Mouse (Mus musculus): ENCODE results near the gene Dus1l. TPM values are rescaled to one million over a fixed set of nuclear protein-coding genes. Genes with fewer than 3 reads are reported as not detected.

The Dus1l gene
- total and polyA plus RNA-seq, 2 experiments from 2014 or later: 38.4 to 46.4 TPM

GRCm38 (mm10) chr11:120830686-120831085 is 34.5 kb upstream of the Dus1l start:
- Histone ChIP-seq H3K4me1 (ENCODE audit: insufficient read depth, low read length) (no peaks in the 10 kb centered on the region), H3K27me3 (ENCODE audit: insufficient read depth, low read length) (no peaks in the 10 kb centered on the region), H3K9me3 (ENCODE audit: low read length) (no peaks in the 10 kb centered on the region), H3K9ac (replicated peaks; ENCODE audit: low read length, poor library complexity, severe bottlenecking) (no peak overlapping the region), H3K27ac (ENCODE audit: low read depth, low read length) (no peak overlapping the region), H3K4me3 (ENCODE audit: low read depth, low read length) (no peak overlapping the region), H3K4me2 (ENCODE audit: low read depth, low read length, poor library complexity, severe bottlenecking) (no peak overlapping the region), H3K36me3 (ENCODE audit: insufficient read depth, low read length) (peaks cover 5% of the 10 kb centered on the region; the same call in 1 of the 2 replicates)
- WGBS: 89% methylated on average over 12 of the region's 12 CpGs
- no peak for TF ChIP-seq CTCF (IDR thresholded peaks at IDR 0.05)
- no peak for DNase-seq (ENCODE audit: low spot score)
- ATAC-seq (ENCODE audit: low FRiP score): no peak

GRCm38 (mm10) chr11:120829757-120830532 is 33.7 kb upstream of the Dus1l start:
- Histone ChIP-seq H3K36me3 (ENCODE audit: insufficient read depth, low read length) (peaks cover 5% of the 10 kb centered on the region; the same call in 1 of the 2 replicates), H3K4me1 (ENCODE audit: insufficient read depth, low read length) (peaks cover 7% of the 10 kb centered on the region; the same call in 1 of the 2 replicates), H3K27ac (ENCODE audit: low read depth, low read length) (no peak overlapping the region), H3K4me3 (ENCODE audit: low read depth, low read length) (no peak overlapping the region), H3K9me3 (ENCODE audit: low read length) (no peaks in the 10 kb centered on the region), H3K27me3 (ENCODE audit: insufficient read depth, low read length) (no peaks in the 10 kb centered on the region), H3K9ac (replicated peaks; ENCODE audit: low read length, poor library complexity, severe bottlenecking) (no peak overlapping the region), H3K4me2 (ENCODE audit: low read depth, low read length, poor library complexity, severe bottlenecking) (no peak overlapping the region)
- DNase-seq (ENCODE audit: low spot score) (no peak), ATAC-seq (ENCODE audit: low FRiP score) (no peak)
- no peak for TF ChIP-seq CTCF (IDR thresholded peaks at IDR 0.05)
- 88% methylated on average over 10 of the region's 10 CpGs for WGBS

- no peaks in the 10 kb centered on the region for H3K27me3 ChIP-seq (ENCODE audit: insufficient read depth, low read length)
- WGBS: 72% methylated on average over 4 of the region's 4 CpGs
- peaks cover 7% of the 10 kb centered on the region; the same call in 1 of the 2 replicates for H3K4me1 ChIP-seq (ENCODE audit: insufficient read depth, low read length)
- ATAC-seq (ENCODE audit: low FRiP score) (no peak), DNase-seq (ENCODE audit: low spot score) (no peak)
- TF ChIP-seq CTCF (IDR thresholded peaks at IDR 0.05): no peak
- no peak overlapping the region for H3K4me3 ChIP-seq (ENCODE audit: low read depth, low read length)
- no peak overlapping the region for H3K27ac ChIP-seq (ENCODE audit: low read depth, low read length)
- H3K36me3 ChIP-seq (ENCODE audit: insufficient read depth, low read length): peaks cover 5% of the 10 kb centered on the region; the same call in 1 of the 2 replicates
- H3K4me2 ChIP-seq (ENCODE audit: low read depth, low read length, poor library complexity, severe bottlenecking): no peak overlapping the region
- H3K9ac ChIP-seq (replicated peaks; ENCODE audit: low read length, poor library complexity, severe bottlenecking): no peak overlapping the region
- no peaks in the 10 kb centered on the region for H3K9me3 ChIP-seq (ENCODE audit: low read length)
Observed at GRCm38 (mm10) chr11:120828416-120828815, 32.2 kb upstream of the Dus1l start.

GRCm38 (mm10) chr11:120826016-120826953 is 30.1 kb upstream of the Dus1l start:
- no peak overlapping the region for H3K4me3 ChIP-seq (ENCODE audit: low read depth, low read length)
- DNase-seq (ENCODE audit: low spot score) (no peak), ATAC-seq (ENCODE audit: low FRiP score) (no peak)
- no peak overlapping the region for H3K4me2 ChIP-seq (ENCODE audit: low read depth, low read length, poor library complexity, severe bottlenecking)
- no peaks in the 10 kb centered on the region for H3K27me3 ChIP-seq (ENCODE audit: insufficient read depth, low read length)
- WGBS: 83% methylated on average over 8 of the region's 8 CpGs
- peaks cover 24% of the 10 kb centered on the region for H3K4me1 ChIP-seq (ENCODE audit: insufficient read depth, low read length)
- H3K36me3 ChIP-seq (ENCODE audit: insufficient read depth, low read length): peaks cover 8% of the 10 kb centered on the region; the same call in 1 of the 2 replicates
- H3K9ac ChIP-seq (replicated peaks; ENCODE audit: low read length, poor library complexity, severe bottlenecking): no peak overlapping the region
- peak overlapping the region; percentile 96 for H3K27ac ChIP-seq (ENCODE audit: low read depth, low read length)
- H3K9me3 ChIP-seq (ENCODE audit: low read length): no peaks in the 10 kb centered on the region
- TF ChIP-seq CTCF (IDR thresholded peaks at IDR 0.05): 0 out of 2 replicates have a peak, but pooled peaks have one; percentile 1

- H3K36me3 ChIP-seq (ENCODE audit: insufficient read depth, low read length): peaks cover 17% of the 10 kb centered on the region
- peaks cover 24% of the 10 kb centered on the region for H3K4me1 ChIP-seq (ENCODE audit: insufficient read depth, low read length)
- DNase-seq (ENCODE audit: low spot score): peak; percentile 28
- 34% methylated on average over 4 of the region's 4 CpGs for WGBS
- H3K27ac ChIP-seq (ENCODE audit: low read depth, low read length): peak overlapping the region; percentile 96
- H3K4me2 ChIP-seq (ENCODE audit: low read depth, low read length, poor library complexity, severe bottlenecking): peak overlapping the region; percentile 93
- no peak for TF ChIP-seq CTCF (IDR thresholded peaks at IDR 0.05)
- H3K4me3 ChIP-seq (ENCODE audit: low read depth, low read length): peak overlapping the region; percentile 93
- H3K9me3 ChIP-seq (ENCODE audit: low read length): no peaks in the 10 kb centered on the region
- peak overlapping the region; percentile 64 for H3K9ac ChIP-seq (replicated peaks; ENCODE audit: low read length, poor library complexity, severe bottlenecking)
- H3K27me3 ChIP-seq (ENCODE audit: insufficient read depth, low read length): no peaks in the 10 kb centered on the region
- no peak for ATAC-seq (ENCODE audit: low FRiP score)
Observed at GRCm38 (mm10) chr11:120825289-120825863, 29.2 kb upstream of the Dus1l start.
